Comparison of ENCODE assay signal across 15 mouse cellular contexts in the genomic region with DNA sequence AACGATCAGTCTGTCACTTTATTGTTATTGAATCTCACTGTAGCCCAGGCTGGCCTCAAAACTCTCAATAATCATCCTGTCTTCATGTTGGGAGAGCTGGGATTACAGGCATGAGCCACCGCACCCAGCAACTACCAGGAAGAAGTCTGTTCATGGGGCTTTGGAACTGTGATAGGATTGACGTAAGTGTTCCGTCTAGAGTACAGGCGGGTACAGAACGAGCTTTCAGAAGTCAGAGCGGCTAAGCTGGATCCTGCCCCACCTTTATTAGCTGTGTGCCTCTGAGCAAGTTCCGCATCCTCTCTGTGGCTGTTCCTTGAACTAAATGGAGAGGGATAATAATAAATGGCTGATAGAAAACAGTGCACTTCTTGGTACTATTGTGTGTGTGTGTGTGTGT.
"Had no signal": no experiment of that assay in that cellular context is flagged by ENCODE, and none has a peak within 500 bp of the region (broad histone marks: within the 10 kb centered on the region; RNA-seq: fewer than 3 reads in every experiment).

No protein-coding gene starts in this region.

- H3K36me3 ChIP-seq: limb, embryonic 10.5 days; limb, embryonic 13.5 days; midbrain, embryonic 13.5 days; neural tube, embryonic 13.5 days had no signal

- H3K9me3 ChIP-seq: limb, embryonic 10.5 days; limb, embryonic 13.5 days; midbrain, embryonic 13.5 days; neural tube, embryonic 13.5 days had no signal

- ATAC-seq: intestine, embryonic 16.5 days; midbrain, embryonic 13.5 days; midbrain, embryonic 16.5 days had no signal

- DNase-seq: liver, postnatal 0 days; retina, postnatal 1 day; right cerebral cortex, postnatal 25 days; thymus, postnatal 25 days had no signal

- H3K9ac ChIP-seq: limb, embryonic 13.5 days; liver, embryonic 14.5 days; liver, postnatal 0 days; midbrain, embryonic 13.5 days; neural tube, embryonic 13.5 days had no signal

- H3K4me1 ChIP-seq: limb, embryonic 13.5 days; midbrain, embryonic 13.5 days; neural tube, embryonic 13.5 days had no signal

- H3K4me3 ChIP-seq: layer of hippocampus, adult 2 months; limb, embryonic 10.5 days; limb, embryonic 13.5 days; midbrain, embryonic 13.5 days; myocyte; neural tube, embryonic 13.5 days had no signal

- H3K27ac ChIP-seq: kidney, postnatal 0 days; layer of hippocampus, adult 2 months; limb, embryonic 10.5 days; limb, embryonic 13.5 days; liver, embryonic 14.5 days; midbrain, embryonic 13.5 days; neural tube, embryonic 13.5 days had no signal

- H3K27me3 ChIP-seq: limb, embryonic 13.5 days; midbrain, embryonic 13.5 days; neural tube, embryonic 13.5 days had no signal

- H3K4me2 ChIP-seq: limb, embryonic 13.5 days; liver, embryonic 11.5 days; midbrain, embryonic 13.5 days; neural tube, embryonic 13.5 days had no signal
